Mouse (Mus musculus) CH12.LX (cell line): ENCODE data around the gene Klhl33. TPM values are rescaled to one million over a fixed set of nuclear protein-coding genes. Genes with fewer than 3 reads are reported as not detected.

ENCODE experiments used
- DNase-seq: peaks from one replicate; pipeline ENCODE4 v3.0.0-alpha.2; 2013; ENCODE audit errors: extremely low read depth
- H3K27ac ChIP-seq: 2 replicates; pipeline ENCODE4 v1.5.1; 2012; ENCODE audit warnings: low read depth, mild to moderate bottlenecking, control low read depth, moderate library complexity; ENCODE audit not compliant: insufficient read depth
- H3K27me3 ChIP-seq: replicated peaks from 2 replicates; pipeline ENCODE3; 2012; ENCODE audit warnings: inconsistent platforms
- H3K36me3 ChIP-seq, 2 experiments: replicated peaks in 1 of 2; 2 replicates each; pipeline versions ENCODE3 to v1.6.1; 2012; ENCODE audit warnings: inconsistent platforms in 1 of 2, low read length in 1 of 2, mild to moderate bottlenecking in 1 of 2, mixed read lengths in 1 of 2, moderate library complexity in 1 of 2; ENCODE audit not compliant: control insufficient read depth in 1 of 2, insufficient read depth in 1 of 2
- H3K4me1 ChIP-seq, 2 experiments: 2 replicates each; pipeline ENCODE4 v1.6.1; 2012; ENCODE audit warnings: inconsistent platforms in 1 of 2, moderate library complexity in 1 of 2; ENCODE audit not compliant: insufficient read depth in 2 of 2, control insufficient read depth in 1 of 2
- H3K4me2 ChIP-seq: 2 replicates; pipeline ENCODE4 v1.6.1; 2012; ENCODE audit warnings: low read depth, mild to moderate bottlenecking, control low read depth; ENCODE audit not compliant: poor library complexity, insufficient read depth, severe bottlenecking
- H3K4me3 ChIP-seq, 3 experiments: fragments of 150-350 bp in 1 of 3; sonication (generic) in 1 of 3; replicated peaks in 1 of 3; 2 replicates each; pipeline versions ENCODE3 to v1.5.1; 2011 to 2012; ENCODE audit warnings: low read depth in 2 of 3, low read length in 2 of 3, mild to moderate bottlenecking in 2 of 3, moderate library complexity in 2 of 3, control low read depth in 1 of 3, improper control_type of control experiment in 1 of 3, inconsistent platforms in 1 of 3, mixed read lengths in 1 of 3; ENCODE audit not compliant: poor library complexity in 1 of 3
- H3K79me2 ChIP-seq: replicated peaks from 2 replicates; pipeline ENCODE4 v1.6.1; 2012; ENCODE audit warnings: mild to moderate bottlenecking, moderate library complexity; ENCODE audit not compliant: control insufficient read depth, poor library complexity, insufficient read depth, severe bottlenecking; ENCODE audit errors: extremely low read depth
- H3K9ac ChIP-seq: 2 replicates; pipeline ENCODE4 v1.6.1; 2012; ENCODE audit warnings: low read depth, mild to moderate bottlenecking, control low read depth, moderate library complexity; ENCODE audit not compliant: insufficient read depth
- H3K9me3 ChIP-seq: replicated peaks from 2 replicates; pipeline ENCODE3; 2012; ENCODE audit warnings: low read length, inconsistent platforms, mixed read lengths
- CHD2 ChIP-seq: IDR thresholded peaks from 2 replicates; pipeline ENCODE4 v1.6.1; 2011; ENCODE audit warnings: low read length, improper control_type of control experiment
- E2F4 ChIP-seq: IDR thresholded peaks from 2 replicates; pipeline ENCODE4 v1.6.1; 2011; ENCODE audit warnings: low read depth, low read length, improper control_type of control experiment; ENCODE audit not compliant: insufficient replicate concordance
- ELF1 ChIP-seq: IDR thresholded peaks from 2 replicates; pipeline ENCODE4 v1.6.1; 2014; ENCODE audit warnings: low read depth, mild to moderate bottlenecking, inconsistent platforms, low read length, improper control_type of control experiment
- EP300 ChIP-seq: IDR thresholded peaks from 2 replicates; pipeline ENCODE4 v1.6.1; 2011; ENCODE audit warnings: low read length, improper control_type of control experiment
- ETS1 ChIP-seq: conservative IDR thresholded peaks from 2 replicates; pipeline ENCODE4 v1.6.1; 2012; ENCODE audit warnings: low read depth, mild to moderate bottlenecking, inconsistent platforms, low read length, improper control_type of control experiment, moderate library complexity
- GABPA ChIP-seq: IDR thresholded peaks from 2 replicates; pipeline ENCODE4 v1.6.1; 2012; ENCODE audit warnings: low read depth, low read length, improper control_type of control experiment, inconsistent platforms; ENCODE audit not compliant: insufficient replicate concordance
- HCFC1 ChIP-seq: IDR thresholded peaks from 2 replicates; pipeline ENCODE4 v1.6.1; 2012; ENCODE audit warnings: low read depth, mild to moderate bottlenecking, inconsistent platforms, low read length, improper control_type of control experiment
- IRF4 ChIP-seq: IDR thresholded peaks from 2 replicates; pipeline ENCODE4 v1.6.1; 2014; ENCODE audit warnings: low read depth, mild to moderate bottlenecking, inconsistent platforms, low read length, improper control_type of control experiment
- KAT2A ChIP-seq: IDR thresholded peaks from 2 replicates; pipeline ENCODE4 v1.6.1; 2012; ENCODE audit warnings: low read length, improper control_type of control experiment, inconsistent platforms; ENCODE audit not compliant: insufficient replicate concordance
- MAFK ChIP-seq: IDR thresholded peaks from 2 replicates; pipeline ENCODE4 v1.6.1; 2011; ENCODE audit warnings: low read length, improper control_type of control experiment; ENCODE audit not compliant: insufficient replicate concordance
- MAX ChIP-seq: IDR thresholded peaks from 2 replicates; pipeline ENCODE4 v1.6.1; 2011; ENCODE audit warnings: low read length, improper control_type of control experiment
- MEF2A ChIP-seq: IDR thresholded peaks from 2 replicates; pipeline ENCODE4 v1.6.1; 2014; ENCODE audit warnings: low read depth, mild to moderate bottlenecking, inconsistent platforms, low read length, improper control_type of control experiment, borderline replicate concordance
- MXI1 ChIP-seq: IDR thresholded peaks from 2 replicates; pipeline ENCODE4 v1.6.1; 2011; ENCODE audit warnings: mild to moderate bottlenecking, low read depth, low read length, improper control_type of control experiment
- MYC ChIP-seq: IDR thresholded peaks from 2 replicates; pipeline ENCODE4 v1.6.1; 2011; ENCODE audit warnings: low read depth, mild to moderate bottlenecking, improper control_type of control experiment, low read length
- NELFE ChIP-seq: IDR thresholded peaks from 2 replicates; pipeline ENCODE4 v1.6.1; 2011; ENCODE audit warnings: low read depth, low read length, improper control_type of control experiment
- NRF1 ChIP-seq: IDR thresholded peaks from 2 replicates; pipeline ENCODE4 v1.6.1; 2014; ENCODE audit warnings: low read depth, mild to moderate bottlenecking, inconsistent platforms, low read length, improper control_type of control experiment, moderate library complexity
- POLR2A ChIP-seq: IDR thresholded peaks from 2 replicates; pipeline ENCODE4 v1.6.1; 2011; ENCODE audit warnings: low read depth, mild to moderate bottlenecking, improper control_type of control experiment, low read length
- POLR2AphosphoS2 ChIP-seq: IDR thresholded peaks from 2 replicates; pipeline ENCODE4 v1.6.1; 2011; ENCODE audit warnings: low read depth, low read length, improper control_type of control experiment
- SIN3A ChIP-seq: IDR thresholded peaks from 2 replicates; pipeline ENCODE4 v1.6.1; 2012; ENCODE audit warnings: low read length, improper control_type of control experiment, inconsistent platforms
- SMC3 ChIP-seq: IDR thresholded peaks from 2 replicates; pipeline ENCODE4 v1.6.1; 2011; ENCODE audit warnings: low read depth, low read length, improper control_type of control experiment
- TBP ChIP-seq: conservative IDR thresholded peaks from 2 replicates; pipeline ENCODE4 v1.6.1; 2011; ENCODE audit warnings: low read depth, low read length, improper control_type of control experiment
- TCF12 ChIP-seq: IDR thresholded peaks from 2 replicates; pipeline ENCODE4 v1.6.1; 2014; ENCODE audit warnings: low read depth, mild to moderate bottlenecking, inconsistent platforms, low read length, improper control_type of control experiment
- USF1 ChIP-seq: IDR thresholded peaks from 2 replicates; pipeline ENCODE4 v1.6.1; 2014; ENCODE audit warnings: low read depth, mild to moderate bottlenecking, inconsistent platforms, low read length, improper control_type of control experiment
- USF2 ChIP-seq: conservative IDR thresholded peaks from 2 replicates; pipeline ENCODE4 v1.6.1; 2011; ENCODE audit warnings: low read depth, low read length, improper control_type of control experiment
- ZKSCAN1 ChIP-seq: IDR thresholded peaks from 2 replicates; pipeline ENCODE4 v1.6.1; 2012; ENCODE audit warnings: low read depth, inconsistent platforms, low read length, improper control_type of control experiment, borderline replicate concordance
- ZMIZ1 ChIP-seq: IDR thresholded peaks from 2 replicates; pipeline ENCODE4 v1.6.1; 2012; ENCODE audit warnings: low read depth, mild to moderate bottlenecking, inconsistent platforms, low read length, improper control_type of control experiment
- ZNF384 ChIP-seq: IDR thresholded peaks from 2 replicates; pipeline ENCODE4 v1.6.1; 2012; ENCODE audit warnings: low read depth, low read length, improper control_type of control experiment, inconsistent platforms
- dilution Hi-C: fragments of 300-500 bp; cut with MboI; formaldehyde crosslinking; loops from 2 replicates; pipeline ENCODE4 v1.14.3; 2020; ENCODE audit warnings: low sequenced_read_pairs; ENCODE audit not compliant: extremely low pct_unique_long_range_greater_than_20kb, extremely low pct_ligation_motif_present
- in situ Hi-C: fragments of 300-500 bp; cut with MboI; formaldehyde crosslinking; loops from 3 replicates; pipeline ENCODE4 v1.14.3; 2019; ENCODE audit warnings: low sequenced_read_pairs, low pct_ligation_motif_present, low pct_unique_long_range_greater_than_20kb, mixed read lengths
- polyA plus RNA-seq: library from polyadenylated mRNA; unstranded; fragments of >175 nt; gene quantifications from 2 replicates; pipeline ENCODE4 v1.2.1, GENCODE M21; 2012; ENCODE audit warnings: low read depth; ENCODE audit not compliant: insufficient read length
- total RNA-seq, 2 experiments: library from RNA; depleted of rRNA; stranded (reverse); fragments of 300-350 nt in 1 of 2; fragments of >200 nt in 1 of 2; gene quantifications; 2 replicates each; pipeline ENCODE4 v1.2.3; 2012 to 2014

The Klhl33 gene
- total and polyA plus RNA-seq, 3 experiments, result not detected

DNA sequence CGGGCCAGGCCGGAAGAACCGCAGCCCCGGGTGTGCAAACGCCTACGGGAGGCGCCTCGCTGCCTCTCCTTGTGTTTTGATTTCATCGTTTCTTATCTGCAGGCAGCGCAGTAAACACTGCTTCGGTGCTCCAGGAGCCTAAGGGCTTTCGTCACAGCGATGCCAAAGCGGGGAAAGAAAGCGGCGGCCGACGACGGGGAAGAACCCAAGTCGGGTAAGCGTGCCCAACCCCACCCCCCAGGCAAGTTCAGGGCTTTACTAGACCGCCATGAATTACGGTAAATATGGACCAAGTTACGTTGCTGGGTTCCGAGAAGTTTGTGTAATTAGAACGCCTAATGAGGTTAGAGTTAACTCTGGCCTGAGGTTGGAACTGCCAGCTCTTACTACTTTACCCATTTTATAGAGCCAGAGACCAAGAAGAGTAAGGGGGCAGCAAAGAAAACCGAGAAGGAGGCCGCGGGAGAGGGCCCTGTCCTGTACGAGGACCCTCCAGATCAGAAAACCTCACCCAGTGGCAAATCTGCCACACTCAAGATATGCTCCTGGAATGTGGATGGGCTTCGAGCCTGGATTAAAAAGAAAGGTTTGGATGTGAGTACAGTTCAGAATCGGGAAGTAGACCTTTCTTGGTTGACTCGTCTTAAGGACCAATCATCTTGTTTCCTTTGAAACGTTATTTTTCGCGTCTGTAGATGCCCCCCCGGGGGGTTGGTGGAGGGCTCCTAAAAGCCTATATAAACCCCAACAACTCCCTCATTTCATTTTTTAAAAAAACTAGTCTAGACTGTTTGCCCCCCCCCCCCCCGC is 28.0 kb upstream of the Klhl33 start:
- H3K4me1 ChIP-seq, result peaks cover 0 to 45% of the 10 kb centered on the region in 2 experiments; a peak in 2 of 4 replicates
- peak overlapping the region; percentile 73 to 97 (median 85) for H3K4me3 ChIP-seq
- H3K9me3 ChIP-seq, result no peaks in the 10 kb centered on the region
- H3K36me3 ChIP-seq, result peaks cover 31 to 46% of the 10 kb centered on the region in 2 experiments
- dilution Hi-C loops, result no loop called here
- DNase-seq, result peak; percentile 40
- H3K27ac ChIP-seq, result peak overlapping the region; percentile 88
- H3K9ac ChIP-seq, result peak overlapping the region; percentile 61
- peak overlapping the region; percentile 25 for H3K4me2 ChIP-seq
- peaks cover 19% of the 10 kb centered on the region for H3K79me2 ChIP-seq
- no peaks in the 10 kb centered on the region for H3K27me3 ChIP-seq
- in situ Hi-C loops, result no loop called here
- TF ChIP-seq E2F4 (peak; percentile 9; the same call in 1 of the 2 replicates), TCF12 (no peak), EP300 (no peak), ELF1 (peak; percentile 22; the same call in 1 of the 2 replicates), KAT2A (no peak), CHD2 (peak; percentile 59), USF1 (no peak), MEF2A (peak; percentile 5; the same call in 1 of the 2 replicates), MYC (no peak), ETS1 (no peak)

DNA sequence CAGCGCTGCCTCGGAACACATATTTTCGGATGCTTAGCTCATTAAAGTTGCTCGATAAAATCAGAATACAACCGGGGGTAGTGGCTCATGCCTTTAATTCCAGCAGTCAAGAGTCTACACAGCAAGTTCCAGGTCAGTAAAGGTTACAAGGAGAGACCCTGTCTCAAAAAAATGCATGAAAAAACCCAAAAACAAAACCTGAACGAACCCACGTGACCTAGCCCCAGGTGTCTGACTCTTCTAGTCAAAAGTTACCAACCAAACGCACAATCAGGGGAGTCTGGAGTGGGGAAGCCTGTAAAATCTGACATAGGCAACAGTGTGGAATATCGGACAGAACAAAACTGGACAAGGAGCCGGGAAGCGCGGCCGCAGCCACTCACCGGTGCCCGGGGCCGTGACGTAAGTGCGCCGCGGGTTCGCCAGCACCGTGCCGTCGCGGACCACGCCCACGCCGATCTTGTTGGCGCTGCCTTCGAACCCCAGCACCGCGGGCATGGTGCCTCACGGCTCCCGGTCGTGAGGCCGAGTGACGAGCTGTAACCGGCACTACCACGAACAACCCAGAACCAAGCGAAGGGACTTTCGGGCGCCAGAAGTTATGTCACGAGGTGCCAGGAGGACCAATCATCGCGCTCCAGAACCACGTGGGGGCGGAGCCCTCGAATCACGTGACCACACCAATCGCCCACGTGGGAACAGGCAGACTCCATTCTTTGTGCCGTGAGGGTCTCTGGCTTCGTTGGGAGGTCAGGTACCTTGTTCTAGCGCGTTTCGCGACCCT is 27.2 kb upstream of the Klhl33 start, which contains the start of the genes Osgep and Apex1:
Osgep (minus strand) TSS at position 613 of the 784 bp plus-strand sequence.
Apex1 (plus strand) TSS at position 688 of the 784 bp plus-strand sequence.
- peak; percentile 98 for DNase-seq
- in situ Hi-C loops (no loop called here), dilution Hi-C loops (no loop called here)
- Histone ChIP-seq H3K4me2 (peak within 1 kb of the TSS; percentile 87), H3K4me1 (peaks cover 0 to 41% of the 10 kb centered on the region in 2 experiments; a peak in 2 of 4 replicates), H3K9ac (peak within 1 kb of the TSS; percentile 66), H3K9me3 (no peaks in the 10 kb centered on the region), H3K79me2 (peaks cover 15% of the 10 kb centered on the region), H3K27ac (peak within 1 kb of the TSS; percentile 88), H3K4me3 (peak within 1 kb of the TSS; percentile 73 to 97 (median 85)), H3K27me3 (no peaks in the 10 kb centered on the region), H3K36me3 (peaks cover 35 to 52% of the 10 kb centered on the region in 2 experiments)
- TF ChIP-seq ZMIZ1 (peak; percentile 74), TCF12 (peak; percentile 79), MYC (peak; percentile 99), ZKSCAN1 (no peak), NRF1 (peak; percentile 40; the same call in 1 of the 2 replicates), SIN3A (peak; percentile 88), GABPA (no peak), SMC3 (no peak), IRF4 (peak; percentile 45; the same call in 1 of the 2 replicates), MEF2A (0 out of 2 replicates have a peak, but pooled peaks have one; percentile 11), POLR2A (peak; percentile 89), USF1 (peak; percentile 98), USF2 (peak; percentile 99), NELFE (peak; percentile 85), POLR2AphosphoS2 (peak; percentile 87), MAX (peak; percentile 100), HCFC1 (peak; percentile 63), ELF1 (no peak), ZNF384 (no peak), E2F4 (peak; percentile 80; the same call in 1 of the 2 replicates), MAFK (no peak), MXI1 (peak; percentile 99), CHD2 (no peak), TBP (peak; percentile 77; the same call in 1 of the 2 replicates)
